15 mouse cellular contexts compared by ENCODE assay signal in the genomic region with DNA sequence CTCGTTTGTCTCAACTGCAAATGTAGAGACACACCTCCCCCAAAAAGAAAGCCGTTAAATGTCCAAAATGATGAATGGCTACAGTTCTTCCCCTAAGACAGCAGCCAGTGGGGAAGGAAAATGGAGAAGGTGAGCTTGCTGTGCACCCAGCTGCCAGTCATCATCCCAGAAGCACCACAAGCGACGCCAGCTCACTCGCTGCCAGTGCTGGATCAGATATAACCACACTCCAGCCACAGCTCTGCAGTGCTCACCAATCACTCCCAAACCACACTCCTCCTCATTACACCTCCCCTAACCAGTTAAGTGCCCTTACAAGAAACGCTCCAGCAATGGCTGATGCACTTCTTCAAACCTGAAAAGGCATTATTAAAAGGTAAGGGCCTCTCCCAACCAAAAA.
DNase-seq lines count a peak whose midpoint lies in the region; ATAC-seq and TF ChIP-seq lines count a peak whose summit lies in the region.
"Had no signal": no experiment of that assay in that cellular context is flagged by ENCODE, and none has a peak within 500 bp of the region (broad histone marks: within the 10 kb centered on the region; RNA-seq: fewer than 3 reads in every experiment).

No protein-coding gene starts in this region.

- H3K9me3 ChIP-seq in forebrain, embryonic 15.5 days = no peaks in the 10 kb centered on the region
- H3K9me3 ChIP-seq in forebrain, postnatal 0 days (ENCODE audit: low read length) = no peaks in the 10 kb centered on the region
- H3K9me3 ChIP-seq in limb, embryonic 13.5 days = no peaks in the 10 kb centered on the region
- H3K9me3 ChIP-seq: heart, embryonic 15.5 days; liver, embryonic 12.5 days had no signal

- no peak overlapping the region for H3K4me3 ChIP-seq in forebrain, embryonic 15.5 days
- H3K4me3 ChIP-seq in forebrain, postnatal 0 days (ENCODE audit: low read depth, low read length) = no peak overlapping the region
- no peak overlapping the region for H3K4me3 ChIP-seq in thymus, adult 2 months (ENCODE audit: control insufficient read depth, insufficient read depth, low read length)
- H3K4me3 ChIP-seq in limb, embryonic 13.5 days = peak overlapping the region; percentile 15; the same call in 1 of the 2 replicates
- H3K4me3 ChIP-seq: heart, embryonic 15.5 days; liver, embryonic 12.5 days had no signal

- peaks cover 33% of the 10 kb centered on the region for H3K4me1 ChIP-seq in forebrain, embryonic 15.5 days
- H3K4me1 ChIP-seq in forebrain, postnatal 0 days (ENCODE audit: insufficient read depth) = peaks cover 11% of the 10 kb centered on the region
- peaks cover 29% of the 10 kb centered on the region for H3K4me1 ChIP-seq in thymus, adult 2 months (replicated peaks; ENCODE audit: control insufficient read depth, insufficient read depth, low read length)
- peaks cover 41% of the 10 kb centered on the region for H3K4me1 ChIP-seq in limb, embryonic 13.5 days

- no peak for DNase-seq in forebrain, postnatal 0 days
- peak; percentile 26 for DNase-seq in thymus, postnatal 0 days (ENCODE audit: low spot score)
- no peak for DNase-seq in thymus, adult 2 months
- DNase-seq in frontal cortex, adult 2 months (ENCODE audit: extremely low spot score in 1 of 2, low spot score in 1 of 2) = no peak
- no peak for DNase-seq in heart, adult 18-20 months
- no peak for DNase-seq in left cerebral cortex, adult 9 months (ENCODE audit: low spot score in 2 of 2)
- DNase-seq: cerebellum, adult 11-12 months; kidney, postnatal 25 days; right cerebral cortex, postnatal 14 days had no signal

- H3K9ac ChIP-seq in forebrain, embryonic 15.5 days (replicated peaks) = no peak overlapping the region
- no peak overlapping the region for H3K9ac ChIP-seq in forebrain, postnatal 0 days
- H3K9ac ChIP-seq in limb, embryonic 13.5 days = no peak overlapping the region
- H3K9ac ChIP-seq: heart, embryonic 15.5 days; liver, embryonic 12.5 days had no signal

- ATAC-seq in forebrain, embryonic 15.5 days (replicated peaks) = no peak
- no peak for ATAC-seq in forebrain, postnatal 0 days
- no peak for ATAC-seq in limb, embryonic 13.5 days (ENCODE audit: low FRiP score, low read depth)
- ATAC-seq: activated CD4-positive, CD25-positive, alpha-beta regulatory T cell, adult 4 months; liver, embryonic 12.5 days had no signal

- WGBS in forebrain, embryonic 15.5 days = 35% methylated on average over 6 of the region's 6 CpGs
- 36% methylated on average over 6 of the region's 6 CpGs for WGBS in forebrain, postnatal 0 days
- WGBS in thymus, adult 2 months = 3% methylated on average over 6 of the region's 6 CpGs
- 14% methylated on average over 6 of the region's 6 CpGs for WGBS in limb, embryonic 13.5 days

- H3K4me2 ChIP-seq in forebrain, embryonic 15.5 days (replicated peaks) = no peak overlapping the region
- H3K4me2 ChIP-seq in forebrain, postnatal 0 days (ENCODE audit: low read depth) = no peak overlapping the region
- H3K4me2 ChIP-seq in limb, embryonic 13.5 days (replicated peaks) = peak overlapping the region; percentile 41
- H3K4me2 ChIP-seq: heart, embryonic 15.5 days; liver, embryonic 12.5 days had no signal

- TF ChIP-seq POLR2A in thymus, adult 2 months (IDR thresholded peaks at IDR 0.05; ENCODE audit: control insufficient read depth, extremely low read depth, insufficient read depth, low read length, poor library complexity) = no peak

- TF ChIP-seq CTCF in forebrain, postnatal 0 days (IDR thresholded peaks at IDR 0.05; ENCODE audit: low read depth) = no peak
- TF ChIP-seq CTCF in thymus, adult 2 months (IDR thresholded peaks at IDR 0.05; ENCODE audit: borderline replicate concordance, control insufficient read depth, extremely low read depth, insufficient read depth, low read length, poor library complexity) = no peak

- H3K27me3 ChIP-seq in forebrain, embryonic 15.5 days = no peaks in the 10 kb centered on the region
- no peaks in the 10 kb centered on the region for H3K27me3 ChIP-seq in forebrain, postnatal 0 days (ENCODE audit: insufficient read depth, low read length)
- H3K27me3 ChIP-seq in thymus, adult 2 months (ENCODE audit: control insufficient read depth, insufficient read depth, low read length) = no peaks in the 10 kb centered on the region
- H3K27me3 ChIP-seq in limb, embryonic 13.5 days = no peaks in the 10 kb centered on the region
- H3K27me3 ChIP-seq: heart, embryonic 15.5 days; liver, embryonic 12.5 days had no signal

- H3K27ac ChIP-seq in forebrain, embryonic 15.5 days (replicated peaks) = peak overlapping the region; percentile 58
- H3K27ac ChIP-seq in forebrain, postnatal 0 days (ENCODE audit: low read depth, low read length) = no peak overlapping the region
- no peak overlapping the region for H3K27ac ChIP-seq in thymus, adult 2 months (ENCODE audit: control insufficient read depth, insufficient read depth, low read length)
- H3K27ac ChIP-seq in limb, embryonic 13.5 days = peak overlapping the region; percentile 29; the same call in 1 of the 2 replicates
- H3K27ac ChIP-seq: heart, embryonic 15.5 days; stomach, postnatal 0 days had no signal

- H3K36me3 ChIP-seq in forebrain, embryonic 15.5 days = no peaks in the 10 kb centered on the region
- H3K36me3 ChIP-seq in forebrain, postnatal 0 days (ENCODE audit: insufficient read depth) = no peaks in the 10 kb centered on the region
- H3K36me3 ChIP-seq in thymus, adult 2 months (ENCODE audit: control insufficient read depth, insufficient read depth, low read length) = no peaks in the 10 kb centered on the region
- H3K36me3 ChIP-seq in limb, embryonic 13.5 days = peaks cover 4% of the 10 kb centered on the region; the same call in 1 of the 2 replicates
- H3K36me3 ChIP-seq: heart, embryonic 15.5 days; liver, embryonic 12.5 days had no signal

Comparison
In these comparisons a context has a peak if more than half of its experiments do, and no peak if none do; other contexts are left out.
1. H3K27ac ChIP-seq: peak in forebrain, embryonic 15.5 days (single experiment) and limb, embryonic 13.5 days (single experiment); none in forebrain, postnatal 0 days (single experiment) and thymus, adult 2 months (single experiment).